Mouse (Mus musculus) layer of hippocampus, adult 18-20 months (tissue): ENCODE measurements around the gene Kpna1. TPM values are rescaled to one million over a fixed set of nuclear protein-coding genes. Genes with fewer than 3 reads are reported as not detected.
"Not testable (repeated sequence)": the region's sequence is repeated elsewhere in the genome, so short reads cannot be mapped to it uniquely, and the experiment has no call there.

Experiments
- DNase-seq, 2 experiments: peaks; one replicate each; pipeline ENCODE4 v3.0.0; 2022; ENCODE audit warnings: low spot score in 2 of 2
- total RNA-seq, 2 experiments: library from RNA; stranded (reverse); gene quantifications; 2 replicates each; pipeline ENCODE4 v1.2.3; 2021

Kpna1 gene
- total RNA-seq, 2 experiments from 2014 or later: 137 to 143 TPM

GRCm38 (mm10) chr16:35987930-35988329 lies 9.4 kb downstream of the Kpna1 start:
- DNase-seq: no peak

- peak in 1 of 2 experiments; percentile 6 for DNase-seq
Measured at GRCm38 (mm10) chr16:35992391-35992790, 13.8 kb downstream of the Kpna1 start.

- peak in 1 of 2 experiments; percentile 25 for DNase-seq
Measured at GRCm38 (mm10) chr16:35993316-35993715, 14.8 kb downstream of the Kpna1 start.

- not testable (repeated sequence) for DNase-seq
Measured at GRCm38 (mm10) chr16:35998852-35999251, 20.3 kb downstream of the Kpna1 start.

- no peak for DNase-seq
Measured at GRCm38 (mm10) chr16:36008396-36008795, 29.8 kb downstream of the Kpna1 start.

- DNase-seq: no peak
Measured at GRCm38 (mm10) chr16:36016335-36016734, 37.8 kb downstream of the Kpna1 start.

GRCm38 (mm10) chr16:36028120-36028519 lies 49.6 kb downstream of the Kpna1 start:
- DNase-seq: not testable (repeated sequence)

- DNase-seq: peak; percentile 93 to 98
Measured at GRCm38 (mm10) chr16:36040640-36041624, 62.4 kb downstream of the Kpna1 start, which contains the start of gene Wdr5b. Gene Wdr5b (plus strand): TSS chr16:36041190.

- DNase-seq: no peak
Measured at GRCm38 (mm10) chr16:36041625-36042020, 63.1 kb downstream of the Kpna1 start.

GRCm38 (mm10) chr16:36043073-36043472 lies 64.5 kb downstream of the Kpna1 start:
- no peak for DNase-seq

- DNase-seq: no peak
Measured at GRCm38 (mm10) chr16:36043964-36044363, 65.4 kb downstream of the Kpna1 start.

- DNase-seq: no peak
Measured at GRCm38 (mm10) chr16:36047538-36047937, 69.0 kb downstream of the Kpna1 start.

GRCm38 (mm10) chr16:36051491-36051890 lies 72.9 kb downstream of the Kpna1 start:
- DNase-seq: no peak

- no peak for DNase-seq
Measured at GRCm38 (mm10) chr16:36053524-36054275, 75.2 kb downstream of the Kpna1 start.

- no peak for DNase-seq
Measured at GRCm38 (mm10) chr16:36054920-36055319, 76.4 kb downstream of the Kpna1 start.

GRCm38 (mm10) chr16:36056416-36056815 lies 77.9 kb downstream of the Kpna1 start:
- no peak for DNase-seq

- no peak for DNase-seq
Measured at GRCm38 (mm10) chr16:36057933-36058475, 79.5 kb downstream of the Kpna1 start.

GRCm38 (mm10) chr16:36062534-36062933 lies 84.0 kb downstream of the Kpna1 start:
- not testable (repeated sequence) for DNase-seq

- no peak for DNase-seq
Measured at GRCm38 (mm10) chr16:36063315-36063714, 84.8 kb downstream of the Kpna1 start.

- no peak for DNase-seq
Measured at GRCm38 (mm10) chr16:36064904-36065303, 86.4 kb downstream of the Kpna1 start.

GRCm38 (mm10) chr16:36067694-36068093 lies 89.1 kb downstream of the Kpna1 start:
- DNase-seq: no peak

GRCm38 (mm10) chr16:36068356-36068755 lies 89.8 kb downstream of the Kpna1 start:
- DNase-seq: no peak
